Mouse (Mus musculus): ENCODE measurements around the gene Slc25a1. TPM values are rescaled to one million over a fixed set of nuclear protein-coding genes. Genes with fewer than 3 reads are reported as not detected.

Gene Slc25a1
- polyA plus RNA-seq, 1 experiment: 99.4 TPM

DNA sequence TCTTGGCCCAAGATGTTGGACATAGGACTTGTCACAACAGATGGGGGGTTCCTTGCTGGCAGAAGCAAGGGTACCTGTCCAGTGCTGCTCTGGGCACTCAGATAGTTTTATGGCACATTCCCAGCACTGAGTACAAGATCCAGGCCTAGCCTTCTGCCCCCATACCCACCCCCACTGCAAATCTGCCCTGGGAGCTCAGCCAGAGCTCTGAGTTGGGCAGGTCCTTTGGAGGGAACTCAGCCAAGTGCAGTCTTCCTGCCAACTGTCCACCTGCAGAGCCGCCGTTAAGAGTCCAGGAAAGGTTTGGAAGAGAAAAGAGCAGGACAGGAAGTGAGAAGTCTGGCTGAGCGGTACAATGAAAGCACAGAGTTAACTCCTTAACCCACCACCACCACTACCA lies 35.4 kb downstream of the Slc25a1 start:
- Histone ChIP-seq H3K4me3 (ENCODE audit: low read depth, low read length) (no peak overlapping the region), H3K36me3 (ENCODE audit: control insufficient read depth, insufficient read depth, low read length, poor library complexity, severe bottlenecking) (no peaks in the 10 kb centered on the region), H3K9me3 (replicated peaks; ENCODE audit: control insufficient read depth, insufficient read depth, low read length, poor library complexity, severe bottlenecking) (no peaks in the 10 kb centered on the region), H3K27me3 (ENCODE audit: control insufficient read depth, insufficient read depth, low read length, poor library complexity, severe bottlenecking) (no peaks in the 10 kb centered on the region), H3K9ac (ENCODE audit: low read depth, poor library complexity, severe bottlenecking) (no peak overlapping the region), H3K27ac (ENCODE audit: insufficient read depth, low read length) (no peak overlapping the region), H3K4me1 (ENCODE audit: control insufficient read depth, insufficient read depth, low read length) (no peaks in the 10 kb centered on the region)
- TF ChIP-seq POLR2A (IDR thresholded peaks at IDR 0.05; ENCODE audit: insufficient read depth, low read length) (no peak), EP300 (IDR thresholded peaks at IDR 0.05; ENCODE audit: insufficient read depth, low read depth, low read length) (no peak), CTCF (IDR thresholded peaks at IDR 0.05; ENCODE audit: low read depth, low read length) (no peak)

DNA sequence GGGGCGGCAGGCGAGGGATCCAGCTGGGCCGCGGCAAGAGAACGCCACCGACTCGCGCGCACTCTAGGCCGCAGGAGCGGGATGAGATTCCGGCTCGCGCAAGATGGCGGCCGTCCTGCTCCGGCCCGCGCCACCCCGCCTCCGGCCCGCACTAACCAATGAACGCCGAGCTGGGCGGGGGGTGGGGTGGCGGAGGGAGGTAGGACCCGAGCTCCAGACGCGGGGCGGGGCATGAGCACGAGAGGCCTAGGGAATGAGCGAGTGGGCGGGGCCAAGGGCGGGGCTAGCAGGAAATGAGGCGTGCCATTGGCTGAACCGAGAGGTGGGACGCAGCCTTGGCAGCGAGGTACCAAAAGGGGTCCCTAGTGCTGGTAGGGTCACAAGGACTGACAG lies 36.5 kb downstream of the Slc25a1 start, which contains the start of gene Gm20518:
Gene Gm20518, minus strand, starts transcription at position 105 of the 393 bp plus-strand sequence.
- peak; percentile 46 for TF ChIP-seq POLR2A (IDR thresholded peaks at IDR 0.05; ENCODE audit: insufficient read depth, low read length)
- TF ChIP-seq EP300 (IDR thresholded peaks at IDR 0.05; ENCODE audit: insufficient read depth, low read depth, low read length): no peak
- H3K27me3 ChIP-seq (ENCODE audit: control insufficient read depth, insufficient read depth, low read length, poor library complexity, severe bottlenecking): no peaks in the 10 kb centered on the region
- H3K27ac ChIP-seq (ENCODE audit: insufficient read depth, low read length): no peak within 1 kb of the TSS
- H3K9me3 ChIP-seq (replicated peaks; ENCODE audit: control insufficient read depth, insufficient read depth, low read length, poor library complexity, severe bottlenecking): no peaks in the 10 kb centered on the region
- peak within 1 kb of the TSS; percentile 83 for H3K9ac ChIP-seq (ENCODE audit: low read depth, poor library complexity, severe bottlenecking)
- no peaks in the 10 kb centered on the region for H3K36me3 ChIP-seq (ENCODE audit: control insufficient read depth, insufficient read depth, low read length, poor library complexity, severe bottlenecking)
- H3K4me3 ChIP-seq (ENCODE audit: low read depth, low read length): peak within 1 kb of the TSS; percentile 79
- no peaks in the 10 kb centered on the region for H3K4me1 ChIP-seq (ENCODE audit: control insufficient read depth, insufficient read depth, low read length)

DNA sequence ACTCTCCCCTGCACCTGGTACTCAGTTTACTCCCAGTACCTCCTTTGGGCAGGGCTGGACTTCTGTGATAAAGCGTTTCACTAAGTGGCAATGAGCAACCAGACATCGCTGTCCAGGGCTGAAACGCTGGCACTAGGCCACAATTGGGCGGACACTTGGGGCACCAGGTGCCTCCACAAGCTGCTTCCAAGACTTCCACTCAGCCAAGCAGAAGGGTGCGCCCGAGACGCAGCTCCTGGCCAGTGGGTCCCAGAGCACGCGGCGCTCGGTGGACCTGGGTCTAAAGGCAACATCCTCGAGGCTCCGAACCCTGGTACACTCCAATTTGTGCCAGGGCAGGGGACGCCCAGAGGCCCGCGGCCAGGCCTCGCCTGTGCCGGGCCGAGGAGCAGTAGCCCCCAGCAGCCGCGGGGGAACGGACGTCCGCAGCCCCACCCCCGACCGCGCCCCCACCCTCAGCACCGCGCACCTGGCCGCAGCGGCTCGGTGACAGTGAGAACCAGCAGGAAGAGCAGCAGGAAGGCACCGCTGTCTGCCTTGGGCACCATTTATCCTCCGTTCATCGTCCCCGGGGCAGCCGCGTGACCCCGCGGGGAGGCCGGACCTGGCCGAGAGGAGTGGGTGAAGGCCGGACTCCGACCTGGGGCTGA lies 37.0 kb downstream of the Slc25a1 start:
- no peaks in the 10 kb centered on the region for H3K9me3 ChIP-seq (replicated peaks; ENCODE audit: control insufficient read depth, insufficient read depth, low read length, poor library complexity, severe bottlenecking)
- no peak for TF ChIP-seq CTCF (IDR thresholded peaks at IDR 0.05; ENCODE audit: low read depth, low read length)
- no peak for TF ChIP-seq EP300 (IDR thresholded peaks at IDR 0.05; ENCODE audit: insufficient read depth, low read depth, low read length)
- no peak for TF ChIP-seq POLR2A (IDR thresholded peaks at IDR 0.05; ENCODE audit: insufficient read depth, low read length)

DNA sequence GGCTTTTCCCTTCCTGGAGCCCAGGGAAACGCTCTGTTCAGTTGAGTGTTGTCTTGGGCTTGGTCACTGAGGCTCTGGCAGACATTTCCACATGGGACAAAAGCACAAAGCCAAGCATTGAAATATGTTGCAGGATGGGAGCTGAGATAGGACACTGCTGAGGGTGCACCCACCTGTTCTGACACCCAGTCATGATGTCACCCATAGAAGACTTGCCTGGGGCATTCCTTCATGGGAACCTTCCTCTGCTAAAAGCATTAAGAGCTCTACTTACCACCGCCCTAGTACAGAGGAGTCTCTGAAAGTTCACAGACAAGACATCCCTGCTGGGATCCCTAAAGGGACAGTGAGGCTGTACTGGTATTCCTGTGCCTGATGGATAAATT lies 37.7 kb downstream of the Slc25a1 start:
- TF ChIP-seq CTCF (IDR thresholded peaks at IDR 0.05; ENCODE audit: low read depth, low read length) (no peak), POLR2A (IDR thresholded peaks at IDR 0.05; ENCODE audit: insufficient read depth, low read length) (no peak), EP300 (IDR thresholded peaks at IDR 0.05; ENCODE audit: insufficient read depth, low read depth, low read length) (no peak)
- Histone ChIP-seq H3K4me1 (ENCODE audit: control insufficient read depth, insufficient read depth, low read length) (no peaks in the 10 kb centered on the region), H3K4me3 (ENCODE audit: low read depth, low read length) (peak overlapping the region; percentile 79; the same call in 1 of the 2 replicates), H3K27me3 (ENCODE audit: control insufficient read depth, insufficient read depth, low read length, poor library complexity, severe bottlenecking) (no peaks in the 10 kb centered on the region), H3K27ac (ENCODE audit: insufficient read depth, low read length) (no peak overlapping the region), H3K36me3 (ENCODE audit: control insufficient read depth, insufficient read depth, low read length, poor library complexity, severe bottlenecking) (no peaks in the 10 kb centered on the region), H3K9ac (ENCODE audit: low read depth, poor library complexity, severe bottlenecking) (peak overlapping the region; percentile 83; the same call in 1 of the 2 replicates), H3K9me3 (replicated peaks; ENCODE audit: control insufficient read depth, insufficient read depth, low read length, poor library complexity, severe bottlenecking) (no peaks in the 10 kb centered on the region)

More for the DNA sequence above, 37.0 kb downstream of the Slc25a1 start:
- Histone ChIP-seq H3K9ac (ENCODE audit: low read depth, poor library complexity, severe bottlenecking) (peak overlapping the region; percentile 83), H3K4me3 (ENCODE audit: low read depth, low read length) (peak overlapping the region; percentile 79), H3K36me3 (ENCODE audit: control insufficient read depth, insufficient read depth, low read length, poor library complexity, severe bottlenecking) (no peaks in the 10 kb centered on the region), H3K4me1 (ENCODE audit: control insufficient read depth, insufficient read depth, low read length) (no peaks in the 10 kb centered on the region), H3K27me3 (ENCODE audit: control insufficient read depth, insufficient read depth, low read length, poor library complexity, severe bottlenecking) (no peaks in the 10 kb centered on the region), H3K27ac (ENCODE audit: insufficient read depth, low read length) (no peak overlapping the region)

DNA sequence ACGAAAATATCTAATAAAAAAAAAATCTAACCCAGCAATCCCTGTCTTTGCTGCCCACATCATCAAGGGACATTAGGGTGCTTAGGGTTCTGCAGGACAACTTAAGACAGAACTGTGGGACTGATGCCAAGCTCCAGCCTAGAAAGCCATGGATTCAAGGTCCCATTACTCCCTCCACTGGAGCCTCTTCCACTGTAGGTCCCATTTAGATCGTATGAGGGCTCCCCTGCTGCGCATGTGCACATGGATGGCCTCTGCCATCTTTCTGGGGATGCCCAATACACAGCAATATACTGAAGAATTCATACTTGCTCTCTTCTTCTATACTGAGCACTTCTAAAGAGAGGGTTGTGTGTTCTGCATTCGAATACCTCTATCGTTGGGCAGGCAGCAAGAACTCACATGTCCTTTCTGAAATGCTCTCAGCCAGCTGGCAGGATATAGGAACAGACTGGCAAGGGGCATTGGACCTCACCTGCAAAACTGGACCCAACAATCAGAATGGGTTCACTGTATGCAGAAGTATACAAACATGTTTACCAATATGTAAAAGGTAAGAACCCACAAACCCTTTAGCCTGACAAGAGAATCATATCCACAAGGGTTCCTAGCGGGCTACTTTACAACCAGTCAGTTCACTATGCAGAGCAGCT lies 38.2 kb downstream of the Slc25a1 start:
- no peak overlapping the region for H3K27ac ChIP-seq (ENCODE audit: insufficient read depth, low read length)
- H3K4me1 ChIP-seq (ENCODE audit: control insufficient read depth, insufficient read depth, low read length): no peaks in the 10 kb centered on the region
- no peaks in the 10 kb centered on the region for H3K36me3 ChIP-seq (ENCODE audit: control insufficient read depth, insufficient read depth, low read length, poor library complexity, severe bottlenecking)
- no peak overlapping the region for H3K4me3 ChIP-seq (ENCODE audit: low read depth, low read length)
- TF ChIP-seq EP300 (IDR thresholded peaks at IDR 0.05; ENCODE audit: insufficient read depth, low read depth, low read length) (no peak), POLR2A (IDR thresholded peaks at IDR 0.05; ENCODE audit: insufficient read depth, low read length) (no peak)
- no peak overlapping the region for H3K9ac ChIP-seq (ENCODE audit: low read depth, poor library complexity, severe bottlenecking)
- H3K27me3 ChIP-seq (ENCODE audit: control insufficient read depth, insufficient read depth, low read length, poor library complexity, severe bottlenecking): no peaks in the 10 kb centered on the region
- H3K9me3 ChIP-seq (replicated peaks; ENCODE audit: control insufficient read depth, insufficient read depth, low read length, poor library complexity, severe bottlenecking): no peaks in the 10 kb centered on the region

DNA sequence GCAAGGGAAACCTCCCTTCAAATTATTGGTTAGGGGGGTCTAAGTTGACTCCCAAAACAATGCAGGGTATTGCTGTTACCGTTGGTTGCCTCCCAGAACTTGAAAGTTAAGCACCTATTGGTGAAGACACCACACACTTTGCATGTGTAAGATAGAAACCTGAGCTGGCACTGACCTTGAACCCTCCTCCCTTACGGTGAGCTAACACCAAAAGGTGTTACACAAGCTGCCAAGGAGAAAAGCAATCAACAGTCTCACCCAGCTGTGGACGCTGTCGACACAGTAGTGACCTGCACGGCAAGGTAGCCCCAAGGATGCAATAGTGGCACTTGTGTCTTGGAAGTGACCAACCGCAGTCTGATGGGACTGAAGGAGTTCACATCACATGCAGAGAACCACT lies 43.9 kb downstream of the Slc25a1 start:
- H3K4me1 ChIP-seq (ENCODE audit: control insufficient read depth, insufficient read depth, low read length): peaks cover 3% of the 10 kb centered on the region
- H3K27me3 ChIP-seq (ENCODE audit: control insufficient read depth, insufficient read depth, low read length, poor library complexity, severe bottlenecking): no peaks in the 10 kb centered on the region
- H3K27ac ChIP-seq (ENCODE audit: insufficient read depth, low read length): 0 out of 2 replicates have a peak overlapping the region, but pooled peaks have one; percentile 1
- H3K9ac ChIP-seq (ENCODE audit: low read depth, poor library complexity, severe bottlenecking): no peak overlapping the region
- TF ChIP-seq CTCF (IDR thresholded peaks at IDR 0.05; ENCODE audit: low read depth, low read length): no peak
- TF ChIP-seq EP300 (IDR thresholded peaks at IDR 0.05; ENCODE audit: insufficient read depth, low read depth, low read length): peak; percentile 84; the same call in 1 of the 2 replicates
- no peaks in the 10 kb centered on the region for H3K9me3 ChIP-seq (replicated peaks; ENCODE audit: control insufficient read depth, insufficient read depth, low read length, poor library complexity, severe bottlenecking)
- no peak overlapping the region for H3K4me3 ChIP-seq (ENCODE audit: low read depth, low read length)
- H3K36me3 ChIP-seq (ENCODE audit: control insufficient read depth, insufficient read depth, low read length, poor library complexity, severe bottlenecking): no peaks in the 10 kb centered on the region

All from ES-Bruce4 (cell line).